Mouse (Mus musculus) MN1 (cell line): ENCODE data around the gene Epha1.
A peak's percentile ranks its signal among the peaks of the same experiment; 100 is the strongest.

Source experiments
- DNase-seq: peaks from one replicate; pipeline ENCODE4 v3.0.0-alpha.2; 2016; ENCODE audit warnings: low spot score

Gene Epha1

GRCm38 (mm10) chr6:42324482-42325267 lies 48.4 kb downstream of the Epha1 start, which contains the start of gene Fam131b:
Gene Fam131b (minus strand): TSS chr6:42324643.
- DNase-seq, result peak; percentile 55

- DNase-seq, result peak; percentile 46
Measured at GRCm38 (mm10) chr6:42324067-42324481, 49.0 kb downstream of the Epha1 start.

- no peak for DNase-seq
Measured at GRCm38 (mm10) chr6:42323371-42324066, 49.5 kb downstream of the Epha1 start.

- no peak for DNase-seq
Measured at GRCm38 (mm10) chr6:42318293-42318692, 54.8 kb downstream of the Epha1 start.

- DNase-seq, result no peak
Measured at GRCm38 (mm10) chr6:42310427-42311053, 62.5 kb downstream of the Epha1 start.

GRCm38 (mm10) chr6:42309816-42310378 lies 63.2 kb downstream of the Epha1 start:
- DNase-seq, result no peak
